Mouse (Mus musculus): ENCODE data around the gene Tstd2.

Gene Tstd2

DNA sequence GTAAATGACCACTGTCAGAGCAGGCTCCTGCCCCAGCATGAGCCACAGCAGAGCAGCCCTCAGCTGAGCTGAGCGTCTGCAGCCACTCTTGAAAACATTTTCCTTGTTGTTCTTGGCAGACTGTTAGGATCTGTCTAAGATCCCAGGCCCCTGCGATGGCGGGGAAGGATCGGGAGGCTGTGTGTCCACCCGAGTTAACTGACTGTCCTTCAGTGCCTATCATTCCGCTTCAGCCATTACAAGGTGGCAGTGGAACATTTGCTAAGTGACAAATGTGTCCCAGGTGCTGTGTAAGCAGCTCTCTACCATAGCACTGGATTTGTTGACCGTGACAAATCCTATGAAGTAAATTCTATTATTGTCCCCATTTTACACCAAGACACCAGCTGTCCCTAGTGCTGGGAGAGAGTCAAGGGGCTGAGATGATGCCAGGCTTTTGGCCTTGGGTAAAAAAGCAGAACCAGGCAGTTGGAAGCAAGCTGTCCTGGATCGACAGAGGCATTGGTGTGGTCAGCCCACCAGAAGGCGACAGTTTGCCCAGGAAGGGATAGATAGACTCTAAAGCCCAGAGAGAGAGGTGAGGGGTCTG is 53.2 kb downstream of the Tstd2 start:
- peak in 1 of 2 experiments; percentile 49 for DNase-seq (ENCODE audit: inconsistent age in 2 of 2, low spot score in 1 of 2)

DNA sequence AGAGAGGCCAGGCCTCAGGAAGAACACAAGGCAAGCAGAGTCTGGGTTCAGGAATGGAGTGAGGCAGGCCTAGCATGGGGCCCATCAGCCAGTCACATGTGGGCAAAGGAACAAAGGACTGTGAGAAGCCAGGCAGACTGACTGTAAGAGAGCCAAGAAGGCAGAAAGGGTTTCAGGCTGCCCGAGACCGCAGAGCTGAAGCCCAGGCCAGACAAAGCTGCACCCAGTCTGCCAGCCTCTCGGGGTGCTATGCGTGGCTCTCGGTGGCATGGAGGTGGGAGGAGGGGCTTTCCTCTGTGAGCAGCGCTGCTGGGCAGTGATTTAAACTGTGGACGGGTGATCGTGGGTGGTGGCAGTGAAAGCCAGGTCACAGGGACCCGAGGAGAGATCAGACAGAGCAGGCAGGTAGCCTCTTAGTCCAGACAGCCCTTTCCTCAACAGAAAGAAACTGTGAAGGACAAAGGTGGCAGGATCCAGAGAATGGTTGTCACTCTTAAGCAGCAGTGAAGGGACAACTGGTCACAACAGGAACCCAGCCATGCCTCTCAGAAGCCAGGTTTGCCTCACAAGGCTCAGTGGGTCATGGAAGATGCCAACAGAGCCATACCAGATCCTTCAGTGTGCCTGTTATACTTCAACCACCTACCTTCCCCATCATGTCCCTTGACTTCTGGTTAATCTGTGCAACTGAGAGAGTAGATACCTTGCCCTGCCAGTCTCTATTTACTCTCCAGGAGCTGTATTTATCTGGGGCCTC is 53.9 kb downstream of the Tstd2 start:
- DNase-seq (ENCODE audit: inconsistent age in 2 of 2, low spot score in 1 of 2) = no peak

DNA sequence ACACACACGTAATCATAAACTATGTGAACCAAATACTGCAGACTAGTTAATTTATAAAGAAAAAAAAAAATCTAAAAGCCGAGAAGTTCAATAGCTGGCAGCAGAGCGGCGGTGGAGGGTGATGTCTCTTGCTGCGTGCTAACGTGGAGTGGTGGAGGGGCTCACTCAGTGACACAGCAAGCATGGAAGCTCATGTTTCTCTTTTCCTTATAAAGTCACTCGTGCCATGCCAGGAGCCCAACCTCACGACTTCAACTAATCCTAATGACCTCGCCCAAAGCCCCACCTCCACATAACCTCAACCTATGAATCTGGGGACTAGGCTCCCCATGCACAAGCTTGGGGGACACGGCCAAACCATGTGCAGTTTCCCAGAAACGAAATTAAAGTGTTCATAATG is 55.9 kb downstream of the Tstd2 start:
- no peak for DNase-seq (ENCODE audit: inconsistent age in 2 of 2, low spot score in 1 of 2)

DNA sequence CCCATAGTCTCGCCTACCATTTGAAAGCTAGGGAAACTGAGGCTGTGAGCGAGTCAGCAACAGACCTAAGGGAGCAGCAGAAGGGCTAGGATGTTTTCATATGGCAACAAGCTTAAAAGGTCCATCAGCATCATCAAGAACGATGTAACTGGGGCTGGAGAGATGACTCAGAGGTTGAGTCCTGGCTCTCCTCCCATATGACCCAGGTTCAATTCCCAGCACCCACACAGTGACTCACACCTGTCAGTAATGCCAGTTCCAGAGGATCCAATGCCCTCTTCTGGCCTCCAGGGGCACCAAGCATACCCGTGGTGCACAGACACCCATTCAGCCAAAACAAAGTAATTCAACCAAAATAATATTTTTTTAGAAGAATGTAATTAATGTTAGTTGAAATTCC is 58.2 kb downstream of the Tstd2 start:
- no peak for DNase-seq (ENCODE audit: inconsistent age in 2 of 2, low spot score in 1 of 2)

DNA sequence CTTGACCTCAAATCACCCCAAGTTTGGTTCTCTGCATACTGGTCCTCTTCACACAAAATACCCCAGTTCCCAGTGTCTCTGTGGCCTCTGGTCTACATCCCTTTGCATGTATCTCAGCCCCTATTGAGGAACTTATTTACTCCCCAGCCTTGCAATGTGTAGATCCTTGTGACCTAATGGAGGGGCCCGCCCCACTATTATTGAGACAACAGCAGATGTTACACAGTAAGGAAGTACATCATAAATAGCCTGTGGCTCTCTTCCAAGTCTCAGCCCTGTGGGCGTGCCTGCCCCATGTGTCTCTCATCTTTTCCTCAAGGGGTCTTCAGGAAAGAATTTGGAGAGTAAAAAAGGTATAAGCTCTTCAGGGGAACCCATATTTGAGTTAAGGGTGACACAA is 61.6 kb downstream of the Tstd2 start:
- DNase-seq (ENCODE audit: inconsistent age in 2 of 2, low spot score in 1 of 2) = no peak

DNA sequence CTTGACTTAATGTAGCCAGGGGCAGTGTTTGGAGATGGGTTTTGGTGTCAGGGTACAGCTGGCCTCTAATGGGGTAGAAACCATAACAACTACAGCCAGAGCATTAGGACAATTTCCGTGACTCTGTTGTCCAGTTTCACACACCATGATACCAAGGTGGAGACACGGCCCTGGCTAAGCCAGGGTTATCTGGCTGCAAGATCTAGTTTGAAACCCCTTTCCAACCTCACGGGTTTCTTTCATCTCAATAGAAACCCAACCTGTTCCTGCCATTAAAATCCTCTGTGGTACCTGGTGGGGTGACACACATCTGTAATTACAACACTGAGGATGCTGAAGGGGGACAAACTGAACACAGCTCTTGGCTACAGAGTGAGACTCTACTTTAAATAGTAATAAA is 62.8 kb downstream of the Tstd2 start:
- no peak for DNase-seq (ENCODE audit: inconsistent age in 2 of 2, low spot score in 1 of 2)

DNA sequence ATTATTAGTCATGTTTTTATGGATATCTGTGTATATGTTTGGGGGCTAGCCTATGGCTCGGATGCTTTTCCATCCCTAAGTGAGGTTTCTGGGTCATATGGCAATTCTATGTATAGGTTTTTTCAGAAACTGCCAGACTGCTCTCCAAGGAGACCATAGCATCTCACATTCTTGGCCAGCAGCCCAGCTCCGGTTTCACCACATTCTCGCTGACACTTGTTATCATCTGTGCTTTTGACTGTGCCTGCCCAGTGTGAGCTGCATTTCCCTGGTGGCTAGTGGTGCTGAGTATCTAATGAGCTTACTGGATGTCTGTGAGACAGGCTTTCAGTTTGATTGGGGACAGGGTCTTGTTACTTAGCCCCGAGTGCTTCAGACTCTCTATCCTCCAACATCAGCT is 64.8 kb downstream of the Tstd2 start:
- DNase-seq (ENCODE audit: inconsistent age in 2 of 2, low spot score in 1 of 2) = no peak

DNA sequence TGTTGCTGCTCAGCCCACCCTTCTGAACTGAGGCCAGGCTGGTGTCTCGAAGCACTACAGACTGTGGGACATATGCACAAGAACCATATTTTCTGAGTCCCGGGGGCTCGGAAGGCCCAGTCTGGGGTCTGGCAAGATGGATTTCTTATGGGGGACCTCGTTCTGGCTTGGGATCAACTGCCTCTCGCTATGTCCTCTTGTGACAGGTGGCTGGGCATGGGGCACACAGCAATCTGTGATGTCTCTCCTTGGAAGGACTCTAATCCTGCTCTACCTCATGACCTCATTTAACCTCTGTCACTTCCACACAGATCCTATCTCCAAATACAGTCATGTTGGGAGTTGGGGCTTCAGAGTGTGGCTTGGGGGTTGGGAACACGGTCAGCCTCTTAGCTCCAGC is 65.9 kb downstream of the Tstd2 start:
- DNase-seq (ENCODE audit: inconsistent age in 2 of 2, low spot score in 1 of 2) = no peak

DNA sequence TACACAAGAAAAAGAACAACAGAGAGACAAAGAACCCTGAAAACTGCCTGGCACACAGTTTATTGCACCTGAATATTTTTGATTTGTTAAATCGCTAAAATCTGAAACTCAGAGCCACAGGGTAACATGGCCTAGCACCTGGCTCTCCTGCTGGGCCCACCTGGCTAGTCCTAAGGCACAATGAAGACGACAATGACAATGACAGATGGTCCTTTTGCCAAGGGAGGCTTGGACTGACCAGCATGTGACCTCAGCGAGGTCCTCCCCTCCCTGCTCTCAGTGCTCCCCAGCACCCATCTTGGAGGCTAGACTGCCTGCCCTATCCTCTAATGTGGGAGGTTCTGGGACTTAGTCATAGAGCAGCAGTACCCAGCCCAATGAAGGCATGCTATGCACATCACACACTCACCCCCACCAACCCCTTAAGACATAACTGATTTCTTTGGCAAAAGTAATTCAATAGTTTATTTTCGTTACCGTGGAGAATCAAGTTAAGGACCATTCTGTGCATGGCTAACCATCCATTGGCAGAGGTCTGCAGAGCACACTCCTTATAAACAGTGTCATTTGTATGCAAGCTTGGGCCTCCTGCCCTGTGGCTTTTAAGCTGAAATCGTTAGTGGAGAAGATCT is 68.5 kb downstream of the Tstd2 start:
- DNase-seq (ENCODE audit: inconsistent age in 2 of 2, low spot score in 1 of 2) = no peak

DNA sequence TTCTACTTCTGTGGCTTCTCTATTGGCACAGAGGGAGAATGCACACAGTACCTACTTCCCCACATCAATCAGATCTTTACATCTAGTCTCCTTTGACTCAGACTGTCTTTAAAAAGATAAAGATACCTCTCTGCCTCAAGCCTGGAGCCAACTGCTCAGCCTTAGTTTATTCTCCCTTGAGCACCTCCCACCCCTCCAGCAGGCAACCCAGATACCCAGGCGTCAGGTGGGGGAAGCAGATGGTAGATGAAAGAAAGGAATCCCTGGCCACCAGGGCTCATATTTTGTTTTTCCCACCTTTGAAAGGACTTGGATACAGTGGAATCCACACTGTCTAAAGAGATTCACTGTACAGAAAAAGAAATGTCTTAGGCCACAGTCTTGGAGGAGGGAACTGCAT is 69.9 kb downstream of the Tstd2 start:
- no peak for DNase-seq (ENCODE audit: inconsistent age in 2 of 2, low spot score in 1 of 2)

DNA sequence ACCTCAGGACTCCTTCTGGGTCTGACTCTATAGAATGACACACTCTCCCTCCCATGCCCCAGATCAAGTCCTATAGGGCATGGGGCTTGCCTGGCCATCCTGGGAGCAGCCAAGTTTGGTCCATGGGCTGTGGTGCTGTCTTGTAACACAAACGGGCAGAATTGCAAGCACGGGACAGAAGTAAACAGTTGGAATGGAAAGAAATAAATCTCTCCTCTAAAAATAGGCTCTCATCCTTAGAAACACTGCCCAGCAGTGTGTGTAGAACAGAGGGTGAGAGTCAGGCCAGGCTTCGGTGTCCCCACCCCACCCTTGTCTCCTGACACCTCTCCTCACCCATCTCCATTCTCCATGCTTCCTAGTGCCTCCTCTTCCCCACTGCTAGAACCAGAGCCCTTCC is 70.4 kb downstream of the Tstd2 start:
- DNase-seq (ENCODE audit: inconsistent age in 2 of 2, low spot score in 1 of 2) = no peak

DNA sequence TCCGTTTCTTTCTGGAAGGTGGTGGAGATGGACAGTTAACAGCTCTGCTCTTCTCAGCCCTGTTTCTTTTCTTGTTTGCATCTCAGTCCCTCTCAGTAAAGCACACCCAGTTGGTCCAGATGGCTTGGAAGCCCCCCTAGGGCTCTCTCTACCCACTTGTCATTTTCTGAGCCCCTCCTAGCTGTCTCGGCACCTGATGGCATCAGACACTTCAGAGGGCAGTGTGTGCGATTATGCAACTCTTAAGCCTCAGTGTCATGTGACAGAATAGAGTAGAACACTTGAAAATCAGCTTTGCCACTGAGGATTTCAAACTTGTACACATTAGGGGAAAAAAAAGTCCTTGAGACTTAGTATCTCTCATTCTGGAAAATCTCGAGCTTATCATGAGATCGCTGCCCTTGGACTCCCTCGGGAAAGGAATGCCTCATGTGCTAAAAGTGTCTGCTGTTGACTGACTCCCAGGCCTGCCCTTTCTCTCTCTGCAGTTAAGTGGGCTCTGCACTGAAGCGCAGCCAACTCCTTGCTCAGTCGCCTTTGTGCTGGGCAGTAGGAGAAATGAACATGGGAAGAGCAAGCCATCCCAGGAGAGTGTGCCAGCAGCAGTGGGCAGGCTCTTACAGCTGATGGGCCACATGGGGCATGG is 72.7 kb downstream of the Tstd2 start:
- peak; percentile 58 to 72 for DNase-seq (ENCODE audit: inconsistent age in 2 of 2, low spot score in 1 of 2)

DNA sequence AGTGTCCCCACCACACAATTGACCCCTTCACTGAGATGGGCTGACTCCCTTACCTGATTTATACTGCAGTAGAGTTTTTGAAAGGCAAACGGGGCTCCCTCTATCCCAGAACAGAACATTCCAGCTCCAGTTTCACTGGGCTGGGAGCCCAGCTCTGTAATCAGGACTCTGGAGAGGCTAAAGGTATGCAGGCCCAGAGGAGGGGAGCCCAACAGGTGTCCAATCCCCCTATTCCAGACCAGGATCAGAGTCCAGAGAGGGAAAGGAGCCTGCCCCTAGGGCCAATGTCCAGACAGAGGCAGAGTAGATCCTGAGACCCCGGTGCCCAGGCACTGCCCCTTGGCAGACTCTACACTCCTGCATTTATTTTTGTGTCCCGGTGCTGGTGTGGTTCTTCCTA is 73.5 kb downstream of the Tstd2 start:
- DNase-seq (ENCODE audit: inconsistent age in 2 of 2, low spot score in 1 of 2) = no peak

All from adrenal gland, adult (tissue).